Mouse (Mus musculus) intestine, embryonic 14.5 days (tissue): Measurements from ENCODE around the gene Bcl6b. TPM values are rescaled to one million over a fixed set of nuclear protein-coding genes. Genes with fewer than 3 reads are reported as not detected.
A peak's percentile ranks its signal among the peaks of the same experiment; 100 is the strongest.

Experiments
- ATAC-seq: fragments of 200-750 bp; cut with Nextera tagmentation; replicated peaks from 2 replicates; pipeline ENCODE4 v1.8.0; 2017; ENCODE audit warnings: low read depth, moderate number of reproducible peaks, moderate TSS enrichment, moderate library complexity; ENCODE audit not compliant: low FRiP score, low TSS enrichment
- DNase-seq: peaks from one replicate; pipeline ENCODE4 v3.0.0-alpha.2; 2018; ENCODE audit warnings: low spot score
- H3K27ac ChIP-seq: fragments of 300-500 bp; sonication (generic); 2 replicates; pipeline ENCODE4 v1.5.1; 2014; ENCODE audit warnings: low read depth, mild to moderate bottlenecking, control low read depth
- H3K27me3 ChIP-seq: fragments of 300-500 bp; sonication (generic); replicated peaks from 2 replicates; pipeline ENCODE4 v1.6.1; 2014; ENCODE audit warnings: low read length, control low read depth; ENCODE audit not compliant: control insufficient read depth, insufficient read depth
- H3K36me3 ChIP-seq: fragments of 300-500 bp; sonication (generic); 2 replicates; pipeline ENCODE4 v1.6.1; 2014; ENCODE audit warnings: low read length, control low read depth; ENCODE audit not compliant: control insufficient read depth, insufficient read depth
- H3K4me1 ChIP-seq: fragments of 300-500 bp; sonication (generic); replicated peaks from 2 replicates; pipeline ENCODE4 v1.6.1; 2014; ENCODE audit warnings: low read length, control low read depth, mixed read lengths; ENCODE audit not compliant: control insufficient read depth, insufficient read depth
- H3K4me2 ChIP-seq: fragments of 300-500 bp; sonication (generic); 2 replicates; pipeline ENCODE4 v1.6.1; 2014; ENCODE audit warnings: low read length
- H3K4me3 ChIP-seq: fragments of 300-500 bp; sonication (generic); 2 replicates; pipeline ENCODE4 v1.5.1; 2014; ENCODE audit warnings: low read depth, low read length, control low read depth, mixed read lengths
- H3K9ac ChIP-seq: fragments of 300-500 bp; sonication (generic); 2 replicates; pipeline ENCODE4 v1.6.1; 2014; ENCODE audit warnings: mild to moderate bottlenecking, low read length
- H3K9me3 ChIP-seq: fragments of 300-500 bp; sonication (generic); 2 replicates; pipeline ENCODE4 v1.6.1; 2016; ENCODE audit warnings: low read length, control low read depth; ENCODE audit not compliant: control insufficient read depth
- WGBS: fragments of 180-500 bp; shearing (Covaris S2); extraction: QIAGEN DNeasy Blood & Tissue Kit; methylation state at CpG from one replicate; pipeline ENCODE4 v1.1.7; 2014; 5-methylcytosine and 5-hydroxymethylcytosine counted together
- polyA plus RNA-seq: library from polyadenylated mRNA; unstranded; fragments of >200 nt; fragmentation: Nextera tagmentation; extraction: Ambion mirVana; gene quantifications from 2 replicates; pipeline ENCODE4 v1.2.1, GENCODE M21; 2014

Bcl6b gene
- polyA plus RNA-seq, 1 experiment from 2014 or later: 12.2 TPM

DNA sequence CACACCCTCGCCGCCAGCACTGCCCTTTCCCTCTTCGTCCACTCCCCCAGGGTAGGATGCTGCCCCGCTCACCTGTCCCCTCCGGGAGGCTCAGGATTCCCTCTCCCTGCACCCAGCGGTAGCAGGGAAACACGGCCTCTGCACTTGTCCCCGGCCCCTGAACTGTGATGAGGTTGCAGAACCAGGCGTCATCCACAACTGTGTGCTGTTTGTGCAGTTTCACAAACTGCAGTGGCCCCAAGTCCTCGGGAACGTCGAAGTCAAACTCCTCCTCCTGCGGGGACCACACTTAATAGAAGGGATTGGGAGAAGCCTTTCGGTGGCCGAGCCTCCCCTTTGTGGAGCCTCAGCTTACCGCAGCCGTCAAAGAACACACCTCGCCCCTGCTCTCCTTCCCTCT lies 24.7 kb upstream of the Bcl6b start:
- Histone ChIP-seq H3K36me3 (no peaks in the 10 kb centered on the region), H3K4me1 (peaks cover 8% of the 10 kb centered on the region; the same call in 1 of the 2 replicates), H3K27me3 (peaks cover 43% of the 10 kb centered on the region), H3K4me3 (peak overlapping the region; percentile 25), H3K27ac (no peak overlapping the region), H3K4me2 (peak overlapping the region; percentile 47), H3K9me3 (no peaks in the 10 kb centered on the region), H3K9ac (0 out of 2 replicates have a peak overlapping the region, but pooled peaks have one; percentile 10)
- DNase-seq (peak; percentile 61), ATAC-seq (no peak)
- WGBS: 6% methylated on average over 18 of the region's 18 CpGs

DNA sequence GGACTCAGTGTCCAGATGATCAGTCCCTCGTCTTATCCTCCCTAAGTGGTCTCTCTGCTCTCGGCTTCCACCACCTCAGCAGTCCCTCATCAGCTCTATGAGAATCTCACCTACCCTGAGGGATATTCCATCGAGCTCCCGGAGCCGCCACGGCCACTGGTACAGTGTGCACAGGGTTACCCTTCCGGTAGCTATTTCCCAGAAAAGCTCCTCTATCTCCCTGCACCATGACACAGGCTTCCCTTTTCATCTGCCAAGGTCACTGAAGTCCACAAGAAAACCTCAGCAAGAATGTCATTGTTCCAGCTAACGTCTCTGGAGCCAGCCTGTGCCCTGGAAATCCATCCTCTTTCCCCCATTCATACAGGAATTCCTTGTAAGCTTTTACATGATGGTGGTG lies 22.3 kb upstream of the Bcl6b start:
- H3K27me3 ChIP-seq: peaks cover 47% of the 10 kb centered on the region
- H3K9ac ChIP-seq: no peak overlapping the region
- DNase-seq (no peak), ATAC-seq (no peak)
- peaks cover 8% of the 10 kb centered on the region; the same call in 1 of the 2 replicates for H3K4me1 ChIP-seq
- H3K36me3 ChIP-seq: no peaks in the 10 kb centered on the region
- no peak overlapping the region for H3K4me2 ChIP-seq
- H3K4me3 ChIP-seq: no peak overlapping the region
- no peaks in the 10 kb centered on the region for H3K9me3 ChIP-seq
- no peak overlapping the region for H3K27ac ChIP-seq
- WGBS: 79% methylated on average over 8 of the region's 8 CpGs

- DNase-seq (no peak), ATAC-seq (no peak)
- Histone ChIP-seq H3K9me3 (no peaks in the 10 kb centered on the region), H3K27ac (no peak overlapping the region), H3K27me3 (peaks cover 37% of the 10 kb centered on the region), H3K36me3 (no peaks in the 10 kb centered on the region), H3K4me1 (peaks cover 8% of the 10 kb centered on the region; the same call in 1 of the 2 replicates), H3K9ac (no peak overlapping the region), H3K4me3 (no peak overlapping the region), H3K4me2 (no peak overlapping the region)
- 73% methylated on average over 11 of the region's 11 CpGs for WGBS
These were observed 20.6 kb upstream of the Bcl6b start for GRCm38 (mm10) chr11:70250150-70250549.

DNA sequence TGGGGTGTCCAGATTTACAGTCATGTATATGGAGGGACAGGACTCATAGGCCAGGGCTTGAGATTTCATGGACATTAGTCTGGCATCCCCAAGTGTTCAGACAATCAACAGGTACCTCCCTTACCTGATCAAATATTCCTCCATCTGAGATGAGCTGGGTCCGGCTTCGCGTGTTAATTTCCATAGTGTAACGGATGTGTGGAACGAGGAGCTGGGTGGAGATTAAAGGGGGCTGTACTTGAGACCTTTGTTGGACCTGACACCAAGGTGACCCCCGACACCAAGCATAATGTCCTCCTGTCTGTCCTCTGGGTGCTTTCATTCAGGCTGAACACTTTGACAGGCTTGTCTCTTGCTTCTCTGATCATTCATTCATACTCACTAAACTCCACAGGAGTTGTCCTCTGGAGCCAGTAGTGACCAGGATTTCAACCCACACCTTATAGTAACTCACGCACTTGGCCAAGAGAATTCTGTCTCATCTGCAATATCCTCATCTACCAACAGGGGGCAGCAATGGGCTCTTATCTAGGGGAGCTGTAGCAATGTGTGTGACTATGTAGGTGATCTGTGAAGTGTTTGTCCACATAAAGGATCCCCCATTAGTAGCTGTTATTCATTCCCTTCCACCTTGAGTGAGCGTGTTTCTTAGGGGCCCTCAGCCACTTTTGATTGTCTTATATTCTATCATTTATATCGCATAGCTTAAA lies 17.7 kb upstream of the Bcl6b start:
- no peak for ATAC-seq
- Histone ChIP-seq H3K4me2 (no peak overlapping the region), H3K27ac (no peak overlapping the region), H3K9me3 (no peaks in the 10 kb centered on the region), H3K9ac (no peak overlapping the region), H3K36me3 (no peaks in the 10 kb centered on the region), H3K27me3 (peaks cover 9% of the 10 kb centered on the region), H3K4me3 (no peak overlapping the region), H3K4me1 (no peaks in the 10 kb centered on the region)
- DNase-seq: peak; percentile 82
- 59% methylated on average over 9 of the region's 9 CpGs for WGBS

DNA sequence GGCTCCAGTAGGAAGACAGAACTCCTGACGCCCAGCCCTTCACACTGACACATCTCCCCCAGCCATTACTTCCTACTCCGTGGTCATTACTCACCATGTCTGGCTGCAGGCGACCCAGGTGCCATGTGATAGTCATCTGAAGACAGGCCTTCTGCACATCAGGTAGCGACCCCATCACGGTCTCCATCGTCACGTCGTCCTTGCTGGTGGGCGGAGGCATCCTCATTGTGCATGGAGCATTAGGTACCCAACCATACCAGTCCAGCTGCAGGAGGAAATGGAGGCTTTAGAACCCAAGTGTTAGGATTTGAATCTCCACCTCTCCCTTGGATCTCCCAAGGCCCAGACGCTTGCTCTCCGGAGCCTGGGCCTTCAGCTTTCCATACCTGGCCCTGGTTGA lies 13.0 kb upstream of the Bcl6b start:
- no peak overlapping the region for H3K27ac ChIP-seq
- WGBS: 70% methylated on average over 11 of the region's 11 CpGs
- no peak overlapping the region for H3K4me3 ChIP-seq
- DNase-seq (no peak), ATAC-seq (no peak)
- H3K27me3 ChIP-seq: 0 out of 2 replicates have a peak, but pooled peaks cover under 1% of the 10 kb centered on the region
- peaks cover 15% of the 10 kb centered on the region for H3K4me1 ChIP-seq
- H3K36me3 ChIP-seq: no peaks in the 10 kb centered on the region
- H3K9ac ChIP-seq: no peak overlapping the region
- no peaks in the 10 kb centered on the region for H3K9me3 ChIP-seq
- no peak overlapping the region for H3K4me2 ChIP-seq

DNA sequence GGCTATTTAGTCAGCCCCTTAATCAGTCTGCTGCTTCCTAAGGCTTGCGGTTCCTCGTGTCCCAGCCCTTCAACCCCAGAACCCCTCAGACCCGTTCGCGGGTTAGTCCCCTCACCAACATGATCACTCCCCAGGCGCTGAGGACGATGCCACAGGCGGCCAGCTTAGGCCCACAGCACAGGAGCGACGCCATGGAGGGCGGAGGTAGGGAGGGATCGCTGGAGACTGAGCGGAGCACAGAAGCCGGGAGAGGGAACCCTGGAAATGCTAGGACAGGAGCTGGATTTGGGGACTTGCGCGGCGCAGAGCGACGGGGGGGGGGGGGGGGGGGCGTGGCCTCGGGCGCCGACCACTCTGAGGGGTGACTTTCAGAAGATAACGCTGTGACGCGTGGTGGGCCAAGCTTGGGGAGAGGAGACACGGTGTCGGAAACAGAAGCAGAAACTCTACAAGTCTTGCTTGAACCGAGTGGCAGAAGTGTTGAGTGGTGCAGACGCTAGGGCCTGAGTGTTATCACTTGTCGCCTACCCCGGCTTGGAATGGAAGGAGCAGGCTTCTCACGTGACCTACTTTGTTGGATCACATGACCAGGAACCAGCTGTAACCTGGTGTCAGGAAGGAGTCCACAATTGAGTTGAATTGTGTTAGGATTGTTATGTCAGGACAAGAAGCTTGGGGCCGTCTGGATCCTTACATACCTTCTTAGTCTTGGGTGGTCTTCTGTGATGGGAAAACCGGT lies 10.1 kb upstream of the Bcl6b start, which contains the start of the genes Gm21988 and Rnasek:
TSS of gene Gm21988 (minus strand) at position 290 of the 739 bp plus-strand sequence.
TSS of gene Rnasek (minus strand) at position 302 of the 739 bp plus-strand sequence.
- Histone ChIP-seq H3K4me2 (peak within 1 kb of the TSS; percentile 99), H3K9me3 (no peaks in the 10 kb centered on the region), H3K27me3 (no peaks in the 10 kb centered on the region), H3K4me3 (peak within 1 kb of the TSS; percentile 99), H3K9ac (peak within 1 kb of the TSS; percentile 83), H3K27ac (peak within 1 kb of the TSS; percentile 86), H3K4me1 (peaks cover 23% of the 10 kb centered on the region), H3K36me3 (peaks cover 12% of the 10 kb centered on the region)
- ATAC-seq (peak; percentile 54), DNase-seq (peak; percentile 98)
- WGBS: 0% methylated on average over 30 of the region's 35 CpGs

- ATAC-seq (no peak), DNase-seq (peak; percentile 60)
- Histone ChIP-seq H3K36me3 (peaks cover 16% of the 10 kb centered on the region), H3K4me3 (peak overlapping the region; percentile 99), H3K4me2 (peak overlapping the region; percentile 99), H3K27ac (peak overlapping the region; percentile 88; the same call in 1 of the 2 replicates), H3K27me3 (no peaks in the 10 kb centered on the region), H3K4me1 (peaks cover 23% of the 10 kb centered on the region), H3K9me3 (no peaks in the 10 kb centered on the region), H3K9ac (peak overlapping the region; percentile 83)
- 14% methylated on average over 23 of the region's 23 CpGs for WGBS
These were observed 9.2 kb upstream of the Bcl6b start for GRCm38 (mm10) chr11:70238591-70239440.
